Mouse (Mus musculus) heart, postnatal 0 days (tissue): ENCODE results near the gene Pdzd2.

Experiments used
- CTCF ChIP-seq: IDR thresholded peaks from 2 replicates; pipeline ENCODE4 v1.5.1; 2016; ENCODE audit warnings: antibody characterized with exemption, control low read depth, low read depth
- EP300 ChIP-seq: IDR thresholded peaks from 2 replicates; pipeline ENCODE4 v1.6.1; 2016; ENCODE audit warnings: antibody characterized with exemption, low read depth

GRCm38 (mm10) chr15:12506085-12506484 is 233.6 kb downstream of the Pdzd2 start:
- no peak for TF ChIP-seq CTCF
- TF ChIP-seq EP300: no peak
